Mouse (Mus musculus): ENCODE data around the gene Sdsl.

Gene Sdsl

GRCm38 (mm10) chr5:120429692-120430091, 42.9 kb downstream of the Sdsl start:
- DNase-seq (ENCODE audit: low read depth, low spot score) = no peak

GRCm38 (mm10) chr5:120428990-120429389, 43.6 kb downstream of the Sdsl start:
- no peak for DNase-seq (ENCODE audit: low read depth, low spot score)

GRCm38 (mm10) chr5:120428189-120428838, 44.3 kb downstream of the Sdsl start:
- no peak for DNase-seq (ENCODE audit: low read depth, low spot score)

- DNase-seq (ENCODE audit: low read depth, low spot score) = no peak
Observed at GRCm38 (mm10) chr5:120427451-120427938, 45.1 kb downstream of the Sdsl start.

- DNase-seq (ENCODE audit: low read depth, low spot score) = no peak
Observed at GRCm38 (mm10) chr5:120426572-120426971, 46.0 kb downstream of the Sdsl start.

- no peak for DNase-seq (ENCODE audit: low read depth, low spot score)
Observed at GRCm38 (mm10) chr5:120425711-120426110, 46.9 kb downstream of the Sdsl start.

GRCm38 (mm10) chr5:120424657-120425056, 48.0 kb downstream of the Sdsl start:
- DNase-seq (ENCODE audit: low read depth, low spot score) = no peak

GRCm38 (mm10) chr5:120424039-120424438, 48.6 kb downstream of the Sdsl start:
- peak; percentile 94 for DNase-seq (ENCODE audit: low read depth, low spot score)

- DNase-seq (ENCODE audit: low read depth, low spot score) = no peak
Observed at GRCm38 (mm10) chr5:120420106-120420505, 52.5 kb downstream of the Sdsl start.

- DNase-seq (ENCODE audit: low read depth, low spot score) = no peak
Observed at GRCm38 (mm10) chr5:120413436-120413835, 59.2 kb downstream of the Sdsl start.

- DNase-seq (ENCODE audit: low read depth, low spot score) = no peak
Observed at GRCm38 (mm10) chr5:120409385-120410378, 62.9 kb downstream of the Sdsl start.

- no peak for DNase-seq (ENCODE audit: low read depth, low spot score)
Observed at GRCm38 (mm10) chr5:120408933-120409332, 63.7 kb downstream of the Sdsl start.
